Mouse (Mus musculus) MEL (cell line): ENCODE data around the gene Myom1. TPM values are rescaled to one million over a fixed set of nuclear protein-coding genes. Genes with fewer than 3 reads are reported as not detected.

Source experiments
- DNase-seq: peaks from one replicate; pipeline ENCODE4 v3.0.0; 2011; ENCODE audit warnings: low read depth, low spot score
- H3K27ac ChIP-seq: 2 replicates; pipeline ENCODE4 v1.5.1; 2012; ENCODE audit warnings: low read depth, mild to moderate bottlenecking, control low read depth, low read length, moderate library complexity; ENCODE audit not compliant: control insufficient read depth
- H3K27me3 ChIP-seq, 2 experiments: fragments of 150-350 bp in 1 of 2; sonication (generic) in 1 of 2; 2 replicates each; pipeline ENCODE4 v1.6.1; 2012; ENCODE audit warnings: low read length in 2 of 2, mild to moderate bottlenecking in 2 of 2, improper control_type of control experiment in 1 of 2, moderate library complexity in 1 of 2; ENCODE audit not compliant: insufficient read depth in 2 of 2, control insufficient read depth in 1 of 2
- H3K36me3 ChIP-seq, 2 experiments: 2 replicates each; pipeline ENCODE4 v1.6.1; 2012 to 2014; ENCODE audit warnings: low read length in 2 of 2, improper control_type of control experiment in 1 of 2, inconsistent platforms in 1 of 2, mild to moderate bottlenecking in 1 of 2; ENCODE audit not compliant: insufficient read depth in 2 of 2, control insufficient read depth in 1 of 2
- H3K4me1 ChIP-seq, 2 experiments: fragments of 150-350 bp in 1 of 2; sonication (generic) in 1 of 2; 2 replicates each; pipeline ENCODE4 v1.6.1; 2012; ENCODE audit warnings: low read length in 2 of 2, improper control_type of control experiment in 1 of 2, mild to moderate bottlenecking in 1 of 2; ENCODE audit not compliant: insufficient read depth in 2 of 2, control insufficient read depth in 1 of 2
- H3K4me3 ChIP-seq, 2 experiments: fragments of 150-350 bp in 1 of 2; sonication (generic) in 1 of 2; 2 replicates each; pipeline ENCODE4 v1.5.1; 2012; ENCODE audit warnings: low read depth in 2 of 2, low read length in 2 of 2, mild to moderate bottlenecking in 2 of 2, moderate library complexity in 2 of 2, control low read depth in 1 of 2, improper control_type of control experiment in 1 of 2; ENCODE audit not compliant: control insufficient read depth in 1 of 2, insufficient read depth in 1 of 2
- H3K79me2 ChIP-seq: 2 replicates; pipeline ENCODE4 v1.6.1; 2012; ENCODE audit warnings: mild to moderate bottlenecking, low read length, moderate library complexity; ENCODE audit not compliant: control insufficient read depth, poor library complexity, insufficient read depth
- H3K9ac ChIP-seq: 2 replicates; pipeline ENCODE4 v1.6.1; 2012; ENCODE audit warnings: low read depth, mild to moderate bottlenecking, control low read depth, low read length, moderate library complexity; ENCODE audit not compliant: control insufficient read depth, poor library complexity, severe bottlenecking
- H3K9me3 ChIP-seq: fragments of 150-350 bp; sonication (generic); replicated peaks from 2 replicates; pipeline ENCODE4 v1.6.1; 2012; ENCODE audit warnings: mild to moderate bottlenecking, low read length, improper control_type of control experiment, moderate library complexity; ENCODE audit not compliant: insufficient read depth
- BHLHE40 ChIP-seq: IDR thresholded peaks from 2 replicates; pipeline ENCODE4 v1.6.1; 2012; ENCODE audit warnings: low read depth, mild to moderate bottlenecking, inconsistent platforms, low read length, improper control_type of control experiment, borderline replicate concordance
- CHD1 ChIP-seq: IDR thresholded peaks from 2 replicates; pipeline ENCODE4 v1.6.1; 2012; ENCODE audit warnings: low read depth, mild to moderate bottlenecking, inconsistent platforms, low read length, improper control_type of control experiment
- CHD2 ChIP-seq: IDR thresholded peaks from 2 replicates; pipeline ENCODE4 v1.6.1; 2011; ENCODE audit warnings: low read length, improper control_type of control experiment
- ELF1 ChIP-seq: IDR thresholded peaks from 2 replicates; pipeline ENCODE4 v1.6.1; 2014; ENCODE audit warnings: low read depth, mild to moderate bottlenecking, inconsistent platforms, low read length, improper control_type of control experiment, moderate library complexity
- EP300 ChIP-seq, 2 experiments: IDR thresholded peaks; 2 replicates each; pipeline ENCODE4 v1.6.1; 2011; ENCODE audit warnings: improper control_type of control experiment in 2 of 2, low read length in 2 of 2, low read depth in 1 of 2, mild to moderate bottlenecking in 1 of 2
- ETS1 ChIP-seq: IDR thresholded peaks from 2 replicates; pipeline ENCODE4 v1.6.1; 2012; ENCODE audit warnings: low read depth, mild to moderate bottlenecking, inconsistent platforms, low read length, improper control_type of control experiment, moderate library complexity
- GABPA ChIP-seq: IDR thresholded peaks from 2 replicates; pipeline ENCODE4 v1.6.1; 2012; ENCODE audit warnings: low read depth, mild to moderate bottlenecking, inconsistent platforms, low read length, improper control_type of control experiment, moderate library complexity
- HCFC1 ChIP-seq: IDR thresholded peaks from 2 replicates; pipeline ENCODE4 v1.6.1; 2012; ENCODE audit warnings: low read depth, mild to moderate bottlenecking, inconsistent platforms, low read length, improper control_type of control experiment, moderate library complexity
- JUND ChIP-seq: IDR thresholded peaks from 2 replicates; pipeline ENCODE4 v1.6.1; 2011; ENCODE audit warnings: low read depth, mild to moderate bottlenecking, improper control_type of control experiment, low read length
- KAT2A ChIP-seq: conservative IDR thresholded peaks from 2 replicates; pipeline ENCODE4 v1.6.1; 2012; ENCODE audit warnings: low read depth, low read length, improper control_type of control experiment, inconsistent platforms
- MAFK ChIP-seq: IDR thresholded peaks from 2 replicates; pipeline ENCODE4 v1.6.1; 2011; ENCODE audit warnings: low read depth, mild to moderate bottlenecking, low read length, improper control_type of control experiment, borderline replicate concordance
- MAX ChIP-seq: IDR thresholded peaks from 2 replicates; pipeline ENCODE4 v1.6.1; 2011; ENCODE audit warnings: low read length, improper control_type of control experiment
- MEF2A ChIP-seq: IDR thresholded peaks from 2 replicates; pipeline ENCODE4 v1.6.1; 2014; ENCODE audit warnings: low read depth, mild to moderate bottlenecking, inconsistent platforms, low read length, improper control_type of control experiment; ENCODE audit not compliant: poor library complexity, insufficient replicate concordance, severe bottlenecking; ENCODE audit errors: extremely low read depth
- MXI1 ChIP-seq: IDR thresholded peaks from 2 replicates; pipeline ENCODE4 v1.6.1; 2011; ENCODE audit warnings: mild to moderate bottlenecking, low read depth, low read length, improper control_type of control experiment
- MYB ChIP-seq: IDR thresholded peaks from 2 replicates; pipeline ENCODE4 v1.6.1; 2011; ENCODE audit warnings: mild to moderate bottlenecking, low read depth, low read length, improper control_type of control experiment
- MYC ChIP-seq: IDR thresholded peaks from 2 replicates; pipeline ENCODE4 v1.6.1; 2011; ENCODE audit warnings: low read depth, mild to moderate bottlenecking, low read length, improper control_type of control experiment, moderate library complexity
- NELFE ChIP-seq: IDR thresholded peaks from 2 replicates; pipeline ENCODE4 v1.6.1; 2011; ENCODE audit warnings: low read depth, low read length, improper control_type of control experiment
- NRF1 ChIP-seq: IDR thresholded peaks from 2 replicates; pipeline ENCODE4 v1.6.1; 2014; ENCODE audit warnings: low read depth, mild to moderate bottlenecking, inconsistent platforms, low read length, improper control_type of control experiment, moderate library complexity; ENCODE audit not compliant: poor library complexity, insufficient read depth, severe bottlenecking
- POLR2A ChIP-seq, 2 experiments: IDR thresholded peaks; 2 replicates each; pipeline ENCODE4 v1.6.1; 2011 to 2012; ENCODE audit warnings: low read length in 2 of 2, mild to moderate bottlenecking in 2 of 2, control low read depth in 1 of 2, improper control_type of control experiment in 1 of 2, low read depth in 1 of 2, moderate library complexity in 1 of 2; ENCODE audit not compliant: control insufficient read depth in 1 of 2, insufficient read depth in 1 of 2, poor library complexity in 1 of 2
- POLR2AphosphoS2 ChIP-seq: IDR thresholded peaks from 2 replicates; pipeline ENCODE4 v1.6.1; 2011; ENCODE audit warnings: low read length, improper control_type of control experiment
- RAD21 ChIP-seq: IDR thresholded peaks from 2 replicates; pipeline ENCODE4 v1.6.1; 2011; ENCODE audit warnings: mild to moderate bottlenecking, low read depth, low read length, improper control_type of control experiment
- RCOR1 ChIP-seq: IDR thresholded peaks from 2 replicates; pipeline ENCODE4 v1.6.1; 2012; ENCODE audit warnings: low read depth, mild to moderate bottlenecking, inconsistent platforms, low read length, improper control_type of control experiment
- SMC3 ChIP-seq: IDR thresholded peaks from 2 replicates; pipeline ENCODE4 v1.6.1; 2011; ENCODE audit warnings: low read depth, low read length, improper control_type of control experiment
- TAL1 ChIP-seq: IDR thresholded peaks from 2 replicates; pipeline ENCODE4 v1.6.1; 2012; ENCODE audit warnings: mild to moderate bottlenecking, inconsistent platforms, low read length, moderate library complexity, mixed read lengths
- TCF12 ChIP-seq: IDR thresholded peaks from 2 replicates; pipeline ENCODE4 v1.6.1; 2014; ENCODE audit warnings: low read depth, mild to moderate bottlenecking, inconsistent platforms, low read length, improper control_type of control experiment, moderate library complexity
- UBTF ChIP-seq: IDR thresholded peaks from 2 replicates; pipeline ENCODE4 v1.6.1; 2012; ENCODE audit warnings: low read depth, mild to moderate bottlenecking, inconsistent platforms, low read length, improper control_type of control experiment, moderate library complexity, borderline replicate concordance; ENCODE audit not compliant: insufficient read depth
- USF1 ChIP-seq: IDR thresholded peaks from 2 replicates; pipeline ENCODE4 v1.6.1; 2014; ENCODE audit warnings: low read depth, mild to moderate bottlenecking, inconsistent platforms, low read length, improper control_type of control experiment, moderate library complexity
- ZC3H11A ChIP-seq: IDR thresholded peaks from 2 replicates; pipeline ENCODE4 v1.6.1; 2012; ENCODE audit warnings: low read depth, mild to moderate bottlenecking, inconsistent platforms, low read length, improper control_type of control experiment
- ZKSCAN1 ChIP-seq: IDR thresholded peaks from 2 replicates; pipeline ENCODE4 v1.6.1; 2012; ENCODE audit warnings: low read depth, mild to moderate bottlenecking, inconsistent platforms, low read length, improper control_type of control experiment, moderate library complexity
- ZMIZ1 ChIP-seq: IDR thresholded peaks from 2 replicates; pipeline ENCODE4 v1.6.1; 2012; ENCODE audit warnings: low read depth, mild to moderate bottlenecking, inconsistent platforms, low read length, improper control_type of control experiment, moderate library complexity
- ZNF384 ChIP-seq: IDR thresholded peaks from 2 replicates; pipeline ENCODE4 v1.6.1; 2012; ENCODE audit warnings: low read depth, mild to moderate bottlenecking, inconsistent platforms, low read length, improper control_type of control experiment
- polyA plus RNA-seq, 2 experiments: library from polyadenylated mRNA; stranded (reverse) in 1 of 2; unstranded in 1 of 2; fragments of >175 nt in 1 of 2; fragments of >200 nt in 1 of 2; gene quantifications; 2 replicates each; pipeline versions ENCODE4 v1.2.1 to v1.2.4; 2012; ENCODE audit warnings: low replicate concordance in 2 of 2, low read depth in 1 of 2; ENCODE audit not compliant: insufficient read length in 2 of 2, insufficient read depth in 1 of 2, missing spikeins in 1 of 2
- total RNA-seq: library from RNA; depleted of rRNA; stranded (reverse); fragments of 300-350 nt; gene quantifications from 2 replicates; pipeline ENCODE4 v1.2.3, GENCODE M21; 2012

Gene Myom1
- total and polyA plus RNA-seq, 3 experiments: 0.65 to 0.79 TPM; not detected in 1

DNA sequence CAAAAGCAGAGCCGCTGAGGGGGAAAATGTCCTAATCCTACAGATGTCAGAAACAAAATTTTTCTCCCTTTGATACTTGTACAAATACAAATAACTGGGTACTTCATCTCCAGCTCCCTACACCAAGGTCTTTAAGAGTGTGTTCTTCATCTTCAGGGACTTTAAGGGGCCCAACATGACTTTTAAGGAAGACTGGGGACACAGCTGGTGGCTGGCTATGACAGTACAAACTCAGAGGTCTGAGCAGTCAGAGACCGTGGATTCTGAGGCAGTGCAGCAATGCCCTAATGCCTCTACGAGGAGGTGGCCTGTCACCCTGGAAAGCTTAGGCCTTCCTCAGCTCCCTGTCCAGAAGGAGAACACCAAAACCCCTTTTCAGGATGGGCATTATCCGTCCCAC lies 679 bp downstream of the Myom1 start:
- Histone ChIP-seq H3K4me3 (peak overlapping the region; percentile 50 to 68), H3K27ac (peak overlapping the region; percentile 79), H3K4me1 (peaks cover 6 to 21% of the 10 kb centered on the region in 2 experiments; a peak in 3 of 4 replicates), H3K9ac (peak overlapping the region; percentile 91), H3K27me3 (no peaks in the 10 kb centered on the region), H3K36me3 (peaks cover 0 to 16% of the 10 kb centered on the region in 2 experiments; a peak in 2 of 4 replicates), H3K79me2 (peaks cover 39% of the 10 kb centered on the region), H3K9me3 (no peaks in the 10 kb centered on the region)
- TF ChIP-seq EP300 (IDR thresholded peaks at IDR 0.05; ENCODE audit: low read depth in 1 of 2, low read length in 2 of 2): no peak
- no peak for TF ChIP-seq TCF12
- peak; percentile 82; the same call in 1 of the 2 replicates for TF ChIP-seq CHD1
- no peak for TF ChIP-seq ZMIZ1
- TF ChIP-seq NELFE: no peak
- peak; percentile 65 for DNase-seq

- peak overlapping the region; percentile 50 to 68 for H3K4me3 ChIP-seq
- peaks cover 33% of the 10 kb centered on the region for H3K79me2 ChIP-seq
- no peaks in the 10 kb centered on the region for H3K9me3 ChIP-seq
- no peaks in the 10 kb centered on the region for H3K27me3 ChIP-seq
- DNase-seq: peak; percentile 76
- H3K4me1 ChIP-seq: peaks cover 6 to 21% of the 10 kb centered on the region in 2 experiments; a peak in 3 of 4 replicates
- peaks cover 0 to 15% of the 10 kb centered on the region in 2 experiments; a peak in 2 of 4 replicates for H3K36me3 ChIP-seq
- H3K27ac ChIP-seq: peak overlapping the region; percentile 79
- peak overlapping the region; percentile 91 for H3K9ac ChIP-seq
- TF ChIP-seq POLR2A (IDR thresholded peaks at IDR 0.05; ENCODE audit: control insufficient read depth in 1 of 2, insufficient read depth in 1 of 2, low read depth in 1 of 2, low read length in 2 of 2, poor library complexity in 1 of 2) (no peak), ZC3H11A (no peak), ZMIZ1 (no peak), SMC3 (no peak), NELFE (no peak; the same call in 1 of the 2 replicates), BHLHE40 (no peak), MYC (no peak), USF1 (no peak), ZNF384 (no peak), ETS1 (peak; percentile 35; the same call in 1 of the 2 replicates), MAFK (no peak), EP300 (IDR thresholded peaks at IDR 0.05; ENCODE audit: low read depth in 1 of 2, low read length in 2 of 2) (peak; percentile 78 to 80; a peak in 3 of 4 replicates), POLR2AphosphoS2 (peak; percentile 27; the same call in 1 of the 2 replicates), TAL1 (peak; percentile 53), MAX (no peak; the same call in 1 of the 2 replicates), RCOR1 (peak; percentile 83; the same call in 1 of the 2 replicates), ELF1 (no peak), NRF1 (no peak), CHD2 (no peak), MEF2A (no peak), MXI1 (no peak), GABPA (no peak), CHD1 (no peak), RAD21 (no peak), UBTF (no peak), KAT2A (no peak), ZKSCAN1 (no peak), HCFC1 (no peak), MYB (no peak), JUND (no peak)
These were observed 1.3 kb downstream of the Myom1 start for GRCm38 (mm10) chr17:71003721-71004120.
